Mouse (Mus musculus): ENCODE results near the gene Pard3b.

- TF ChIP-seq CTCF (conservative IDR thresholded peaks at IDR 0.05; ENCODE audit: low read length), result no peak
- peak; percentile 75; the same call in 1 of the 2 replicates for TF ChIP-seq NANOG (IDR thresholded peaks at IDR 0.05; ENCODE audit: borderline replicate concordance, low read length)
- TF ChIP-seq POU5F1 (IDR thresholded peaks at IDR 0.05; ENCODE audit: borderline replicate concordance, low read length), result no peak
Observed at GRCm38 (mm10) chr1:62499146-62499545, 860.5 kb downstream of the Pard3b start.
